Mouse (Mus musculus): Measurements from ENCODE around the gene Gabpb2.

- TF ChIP-seq CTCF (IDR thresholded peaks at IDR 0.05; ENCODE audit: low read depth, low read length) (no peak), POLR2A (IDR thresholded peaks at IDR 0.05; ENCODE audit: insufficient read depth, low read length) (no peak), EP300 (IDR thresholded peaks at IDR 0.05; ENCODE audit: insufficient read depth, low read depth, low read length) (no peak)
These were observed 23.2 kb upstream of the Gabpb2 start for GRCm38 (mm10) chr3:95240900-95241299.

Measured in ES-Bruce4 (cell line).